Comparison of ENCODE assay signal across 15 mouse cellular contexts in genomic region chr6:83500462-83500861, GRCm38 (mm10). TPM values are rescaled to one million over a fixed set of nuclear protein-coding genes. Genes with fewer than 3 reads are reported as not detected.
DNase-seq lines count a peak whose midpoint lies in the region; ATAC-seq and TF ChIP-seq lines count a peak whose summit lies in the region.
"Had no signal": no experiment of that assay in that cellular context is flagged by ENCODE, and none has a peak within 500 bp of the region (broad histone marks: within the 10 kb centered on the region; RNA-seq: fewer than 3 reads in every experiment).

No protein-coding gene starts in this region.

- TF ChIP-seq EP300 in lung, postnatal 0 days (IDR thresholded peaks at IDR 0.05): no peak
- no peak for TF ChIP-seq EP300 in MEL (IDR thresholded peaks at IDR 0.05; ENCODE audit: low read depth in 1 of 2, low read length in 2 of 2)

- H3K79me2 ChIP-seq in MEL (ENCODE audit: control insufficient read depth, insufficient read depth, low read length, poor library complexity): no peaks in the 10 kb centered on the region; the same call in 1 of the 2 replicates

- no peak overlapping the region for H3K4me3 ChIP-seq in hindbrain, postnatal 0 days (ENCODE audit: low read length)
- H3K4me3 ChIP-seq in hindbrain, embryonic 13.5 days: no peak overlapping the region
- H3K4me3 ChIP-seq in lung, postnatal 0 days (ENCODE audit: low read depth, low read length): no peak overlapping the region
- no peak overlapping the region for H3K4me3 ChIP-seq in MEL (ENCODE audit: control insufficient read depth in 1 of 2, insufficient read depth in 1 of 2, low read depth in 2 of 2, low read length in 2 of 2)
- no peak overlapping the region for H3K4me3 ChIP-seq in small intestine, adult 2 months (ENCODE audit: low read depth, low read length)
- H3K4me3 ChIP-seq in forebrain, embryonic 14.5 days (ENCODE audit: low read depth, low read length): no peak overlapping the region
- H3K4me3 ChIP-seq: limb, embryonic 15.5 days; neural tube, embryonic 15.5 days had no signal

- ATAC-seq in hindbrain, postnatal 0 days: no peak
- ATAC-seq in hindbrain, embryonic 13.5 days (ENCODE audit: low FRiP score): no peak
- ATAC-seq in lung, postnatal 0 days: no peak
- ATAC-seq in forebrain, embryonic 14.5 days: no peak

- H3K4me1 ChIP-seq in hindbrain, postnatal 0 days (ENCODE audit: insufficient read depth, low read length): peaks cover under 1% of the 10 kb centered on the region; the same call in 1 of the 2 replicates
- H3K4me1 ChIP-seq in hindbrain, embryonic 13.5 days (replicated peaks): peaks cover 13% of the 10 kb centered on the region
- 0 out of 2 replicates have a peak, but pooled peaks cover 5% of the 10 kb centered on the region for H3K4me1 ChIP-seq in lung, postnatal 0 days (ENCODE audit: insufficient read depth, low read depth, low read length)
- peaks cover 2 to 3% of the 10 kb centered on the region in 2 experiments; a peak in 3 of 4 replicates for H3K4me1 ChIP-seq in MEL (ENCODE audit: control insufficient read depth in 1 of 2, insufficient read depth in 2 of 2, low read length in 2 of 2)
- H3K4me1 ChIP-seq in small intestine, adult 2 months (ENCODE audit: control insufficient read depth, insufficient read depth, insufficient read length, low read length): peaks cover 2% of the 10 kb centered on the region; the same call in 1 of the 2 replicates
- peaks cover under 1% of the 10 kb centered on the region; the same call in 1 of the 2 replicates for H3K4me1 ChIP-seq in forebrain, embryonic 14.5 days (ENCODE audit: control insufficient read depth, insufficient read depth, low read length)

- H3K27me3 ChIP-seq in hindbrain, postnatal 0 days (ENCODE audit: insufficient read depth, low read length): no peaks in the 10 kb centered on the region
- no peaks in the 10 kb centered on the region for H3K27me3 ChIP-seq in hindbrain, embryonic 13.5 days
- no peaks in the 10 kb centered on the region for H3K27me3 ChIP-seq in lung, postnatal 0 days (replicated peaks; ENCODE audit: insufficient read depth, low read length)
- H3K27me3 ChIP-seq in MEL (ENCODE audit: control insufficient read depth in 1 of 2, insufficient read depth in 2 of 2, low read length in 2 of 2): no peaks in the 10 kb centered on the region
- H3K27me3 ChIP-seq in small intestine, adult 2 months (ENCODE audit: control insufficient read depth, insufficient read depth, low read length): no peaks in the 10 kb centered on the region
- H3K27me3 ChIP-seq in forebrain, embryonic 14.5 days (replicated peaks; ENCODE audit: control insufficient read depth, insufficient read depth, low read length): no peaks in the 10 kb centered on the region
- H3K27me3 ChIP-seq: limb, embryonic 15.5 days; neural tube, embryonic 15.5 days had no signal

- TF ChIP-seq RAD21 in MEL (IDR thresholded peaks at IDR 0.05; ENCODE audit: low read depth, low read length): peak; percentile 56

- 61% methylated on average over 3 of the region's 3 CpGs for WGBS in hindbrain, postnatal 0 days
- 63% methylated on average over 3 of the region's 3 CpGs for WGBS in hindbrain, embryonic 13.5 days
- WGBS in lung, postnatal 0 days: 72% methylated on average over 3 of the region's 3 CpGs
- WGBS in small intestine, adult 2 months: 79% methylated on average over 3 of the region's 3 CpGs
- WGBS in forebrain, embryonic 14.5 days: 59% methylated on average over 3 of the region's 3 CpGs

- no peaks in the 10 kb centered on the region for H3K9me3 ChIP-seq in hindbrain, postnatal 0 days (ENCODE audit: low read length)
- no peaks in the 10 kb centered on the region for H3K9me3 ChIP-seq in hindbrain, embryonic 13.5 days
- no peaks in the 10 kb centered on the region for H3K9me3 ChIP-seq in lung, postnatal 0 days (ENCODE audit: low read length)
- no peaks in the 10 kb centered on the region for H3K9me3 ChIP-seq in MEL (replicated peaks; ENCODE audit: insufficient read depth, low read length)
- no peaks in the 10 kb centered on the region for H3K9me3 ChIP-seq in forebrain, embryonic 14.5 days (replicated peaks; ENCODE audit: control insufficient read depth, low read length)
- H3K9me3 ChIP-seq: limb, embryonic 15.5 days; neural tube, embryonic 15.5 days had no signal

- no peak overlapping the region for H3K4me2 ChIP-seq in hindbrain, postnatal 0 days (ENCODE audit: low read depth, low read length)
- H3K4me2 ChIP-seq in hindbrain, embryonic 13.5 days: no peak overlapping the region
- no peak overlapping the region for H3K4me2 ChIP-seq in lung, postnatal 0 days (replicated peaks; ENCODE audit: low read depth, low read length)
- H3K4me2 ChIP-seq in forebrain, embryonic 14.5 days (ENCODE audit: low read length): no peak overlapping the region
- H3K4me2 ChIP-seq: limb, embryonic 15.5 days; neural tube, embryonic 15.5 days had no signal

- no peak overlapping the region for H3K27ac ChIP-seq in hindbrain, postnatal 0 days
- H3K27ac ChIP-seq in hindbrain, embryonic 13.5 days: no peak overlapping the region
- no peak overlapping the region for H3K27ac ChIP-seq in lung, postnatal 0 days (ENCODE audit: low read length)
- no peak overlapping the region for H3K27ac ChIP-seq in MEL (ENCODE audit: control insufficient read depth, low read depth, low read length)
- H3K27ac ChIP-seq in small intestine, adult 2 months (ENCODE audit: insufficient read depth, low read depth, low read length): no peak overlapping the region
- no peak overlapping the region for H3K27ac ChIP-seq in forebrain, embryonic 14.5 days (ENCODE audit: low read depth, low read length)
- H3K27ac ChIP-seq: limb, embryonic 15.5 days; neural tube, embryonic 15.5 days had no signal

- TF ChIP-seq POLR2A in MEL (IDR thresholded peaks at IDR 0.05; ENCODE audit: control insufficient read depth in 1 of 2, insufficient read depth in 1 of 2, low read depth in 1 of 2, low read length in 2 of 2, poor library complexity in 1 of 2): no peak
- TF ChIP-seq POLR2A in small intestine, adult 2 months (IDR thresholded peaks at IDR 0.05; ENCODE audit: low read depth, low read length): no peak

- H3K9ac ChIP-seq in hindbrain, postnatal 0 days (replicated peaks; ENCODE audit: low read length): no peak overlapping the region
- H3K9ac ChIP-seq in hindbrain, embryonic 13.5 days: no peak overlapping the region
- no peak overlapping the region for H3K9ac ChIP-seq in lung, postnatal 0 days (replicated peaks; ENCODE audit: low read depth)
- no peak overlapping the region for H3K9ac ChIP-seq in MEL (ENCODE audit: control insufficient read depth, low read depth, low read length, poor library complexity, severe bottlenecking)
- H3K9ac ChIP-seq in forebrain, embryonic 14.5 days (ENCODE audit: low read length): no peak overlapping the region
- H3K9ac ChIP-seq: limb, embryonic 15.5 days; neural tube, embryonic 15.5 days had no signal

- peak; percentile 53 for TF ChIP-seq CTCF in hindbrain, postnatal 0 days (IDR thresholded peaks at IDR 0.05; ENCODE audit: low read depth)
- peak; percentile 58 for TF ChIP-seq CTCF in lung, postnatal 0 days (IDR thresholded peaks at IDR 0.05)
- peak; percentile 64 to 67 (median 65) for TF ChIP-seq CTCF in MEL (IDR thresholded peaks at IDR 0.05 in 2 of 3, conservative IDR thresholded peaks at IDR 0.05 in 1 of 3; ENCODE audit: control insufficient read depth in 1 of 3, insufficient read depth in 1 of 3, low read depth in 2 of 3, low read length in 3 of 3, poor library complexity in 1 of 3, severe bottlenecking in 1 of 3)
- peak; percentile 35; the same call in 1 of the 2 replicates for TF ChIP-seq CTCF in small intestine, adult 2 months (IDR thresholded peaks at IDR 0.05; ENCODE audit: extremely low read depth, insufficient read length, insufficient replicate concordance, low read depth, low read length)

- no peak for DNase-seq in hindbrain, postnatal 0 days (ENCODE audit: low spot score)
- DNase-seq in lung, postnatal 0 days (ENCODE audit: low spot score): no peak
- DNase-seq in lung, postnatal 14 days: no peak
- DNase-seq in MEL (ENCODE audit: low read depth, low spot score): peak; percentile 44
- DNase-seq in forebrain, embryonic 14.5 days (ENCODE audit: low spot score): no peak
- no peak for DNase-seq in layer of hippocampus, postnatal 36 days
- DNase-seq: kidney, postnatal 4 days; thymus, postnatal 36 days had no signal

- no peaks in the 10 kb centered on the region for H3K36me3 ChIP-seq in hindbrain, postnatal 0 days (ENCODE audit: insufficient read depth, low read length)
- H3K36me3 ChIP-seq in hindbrain, embryonic 13.5 days: peaks cover 27% of the 10 kb centered on the region
- no peaks in the 10 kb centered on the region for H3K36me3 ChIP-seq in lung, postnatal 0 days (ENCODE audit: insufficient read depth, low read length)
- peaks cover 0 to 3% of the 10 kb centered on the region in 2 experiments; a peak in 2 of 4 replicates for H3K36me3 ChIP-seq in MEL (ENCODE audit: control insufficient read depth in 1 of 2, insufficient read depth in 2 of 2, low read length in 2 of 2)
- 0 out of 2 replicates have a peak, but pooled peaks cover 7% of the 10 kb centered on the region for H3K36me3 ChIP-seq in small intestine, adult 2 months (ENCODE audit: control insufficient read depth, insufficient read depth, low read length)
- peaks cover 13% of the 10 kb centered on the region; the same call in 1 of the 2 replicates for H3K36me3 ChIP-seq in forebrain, embryonic 14.5 days (ENCODE audit: control insufficient read depth, insufficient read depth, low read length)

RNA-seq across cellular contexts. Expression of gene Dguok, which starts 6.3 kb away (rescaled TPM):
- 31.8 and 52.5 TPM in 2 replicates for total RNA-seq in hindbrain, postnatal 0 days (2014; rRNA removed)
- polyA plus RNA-seq in hindbrain, postnatal 0 days (2015; fragmentation: Nextera tagmentation; extraction: Ambion mirVana): 51.1 and 52.0 TPM in 2 replicates
- 69.1 and 69.7 TPM in 2 replicates for polyA plus RNA-seq in hindbrain, embryonic 13.5 days (2015; fragmentation: Nextera tagmentation; extraction: Ambion mirVana)
- 71.8 and 75.3 TPM in 2 replicates for polyA plus RNA-seq in lung, postnatal 0 days (2015; fragmentation: Nextera tagmentation; extraction: Ambion mirVana)
- 12.6 and 13.4 TPM in 2 replicates for total RNA-seq in MEL (2012; rRNA removed)
- polyA plus RNA-seq in MEL (2012; ENCODE audit: insufficient read depth in 1 of 2, insufficient read length in 2 of 2, low read depth in 1 of 2, low replicate concordance in 2 of 2, missing spikeins in 1 of 2): 10 to 100 TPM in 1 of 2 experiments, not detected in 1; 21.0 TPM
- 12.4 and 19.7 TPM in 2 replicates for polyA plus RNA-seq in small intestine, adult 2 months (2012; rRNA removed)
- polyA plus RNA-seq in forebrain, embryonic 14.5 days (2014; fragmentation: Nextera tagmentation; extraction: Ambion mirVana): 63.9 and 71.1 TPM in 2 replicates
- 10 to 100 TPM; 32.7 to 41.9 TPM for total RNA-seq in layer of hippocampus, postnatal 36 days (2021)

RNA-seq across cellular contexts. Expression of gene Actg2, which starts 35.6 kb away (rescaled TPM):
- 0.36 and 2.1 TPM in 2 replicates for total RNA-seq in hindbrain, postnatal 0 days (2014; rRNA removed)
- 0.78 and 1.7 TPM in 2 replicates for polyA plus RNA-seq in hindbrain, postnatal 0 days (2015; fragmentation: Nextera tagmentation; extraction: Ambion mirVana)
- 2.0 and 2.8 TPM in 2 replicates for polyA plus RNA-seq in hindbrain, embryonic 13.5 days (2015; fragmentation: Nextera tagmentation; extraction: Ambion mirVana)
- polyA plus RNA-seq in lung, postnatal 0 days (2015; fragmentation: Nextera tagmentation; extraction: Ambion mirVana): 107 and 121 TPM in 2 replicates
- 0.27 TPM in 1 of 2 replicates, not detected in the other for total RNA-seq in MEL (2012; rRNA removed)
- under 1 TPM in 1 of 2 experiments, not detected in 1; 0.07 TPM for polyA plus RNA-seq in MEL (2012; ENCODE audit: insufficient read depth in 1 of 2, insufficient read length in 2 of 2, low read depth in 1 of 2, low replicate concordance in 2 of 2, missing spikeins in 1 of 2)
- 316 and 353 TPM in 2 replicates for polyA plus RNA-seq in small intestine, adult 2 months (2012; rRNA removed)
- polyA plus RNA-seq in forebrain, embryonic 14.5 days (2014; fragmentation: Nextera tagmentation; extraction: Ambion mirVana): 1.2 and 1.9 TPM in 2 replicates
- total RNA-seq in layer of hippocampus, postnatal 36 days (2021): not detected
- total RNA-seq: common myeloid progenitor, adult 5-6 weeks; left cerebral cortex, adult 8-10 months; megakaryocyte progenitor cell, adult 5-6 weeks had no signal

RNA-seq across cellular contexts. Expression of gene Tet3, which starts 41.6 kb away (rescaled TPM):
- 30.8 and 34.8 TPM in 2 replicates for total RNA-seq in hindbrain, postnatal 0 days (2014; rRNA removed)
- polyA plus RNA-seq in hindbrain, postnatal 0 days (2015; fragmentation: Nextera tagmentation; extraction: Ambion mirVana): 38.0 and 41.9 TPM in 2 replicates
- 69.8 and 75.4 TPM in 2 replicates for polyA plus RNA-seq in hindbrain, embryonic 13.5 days (2015; fragmentation: Nextera tagmentation; extraction: Ambion mirVana)
- 30.0 and 30.5 TPM in 2 replicates for polyA plus RNA-seq in lung, postnatal 0 days (2015; fragmentation: Nextera tagmentation; extraction: Ambion mirVana)
- 11.0 and 11.6 TPM in 2 replicates for total RNA-seq in MEL (2012; rRNA removed)
- 10 to 100 TPM; 22.9 to 35.3 TPM for polyA plus RNA-seq in MEL (2012; ENCODE audit: insufficient read depth in 1 of 2, insufficient read length in 2 of 2, low read depth in 1 of 2, low replicate concordance in 2 of 2, missing spikeins in 1 of 2)
- polyA plus RNA-seq in small intestine, adult 2 months (2012; rRNA removed): 9.0 and 15.4 TPM in 2 replicates
- polyA plus RNA-seq in forebrain, embryonic 14.5 days (2014; fragmentation: Nextera tagmentation; extraction: Ambion mirVana): 34.9 and 49.5 TPM in 2 replicates
- total RNA-seq in layer of hippocampus, postnatal 36 days (2021): 10 to 100 TPM; 58.9 to 67.8 TPM

Comparison
In these comparisons a context has a peak if more than half of its experiments do, and no peak if none do; other contexts are left out.
1. RNA of gene Actg2, which starts 35.6 kb away (polyA plus RNA-seq): 316 to 353 TPM in small intestine, adult 2 months and 107 to 121 TPM in lung, postnatal 0 days; 2.0 to 2.8 TPM in hindbrain, embryonic 13.5 days, 0.78 to 1.7 TPM in hindbrain, postnatal 0 days, 1.2 to 1.9 TPM in forebrain, embryonic 14.5 days and 0.07 TPM in MEL; every median in the first group is over 10 times any median in the second.
2. Peak in every context shown above with its lines, with median percentiles within 50 percentile points of each other: CTCF ChIP-seq.